21 mouse cellular contexts compared by ENCODE assay signal in genomic region chr9:68683938-68684337, GRCm38 (mm10). TPM values are rescaled to one million over a fixed set of nuclear protein-coding genes. Genes with fewer than 3 reads are reported as not detected.
A peak's percentile ranks its signal among the peaks of the same experiment; 100 is the strongest.
DNase-seq lines count a peak whose midpoint lies in the region; ATAC-seq and TF ChIP-seq lines count a peak whose summit lies in the region.
"Had no signal": no experiment of that assay in that cellular context is flagged by ENCODE, and none has a peak within 500 bp of the region (broad histone marks: within the 10 kb centered on the region; RNA-seq: fewer than 3 reads in every experiment).

No protein-coding gene starts in this region.

- H3K36me3 ChIP-seq in forebrain, embryonic 13.5 days (ENCODE audit: poor library complexity, severe bottlenecking) = no peaks in the 10 kb centered on the region
- H3K36me3 ChIP-seq in forebrain, embryonic 12.5 days (replicated peaks) = no peaks in the 10 kb centered on the region
- H3K36me3 ChIP-seq in hindbrain, embryonic 13.5 days = no peaks in the 10 kb centered on the region
- no peaks in the 10 kb centered on the region for H3K36me3 ChIP-seq in hindbrain, embryonic 10.5 days
- no peaks in the 10 kb centered on the region for H3K36me3 ChIP-seq in hindbrain, postnatal 0 days (ENCODE audit: insufficient read depth, low read length)
- H3K36me3 ChIP-seq in midbrain, postnatal 0 days (ENCODE audit: insufficient read depth, low read length) = no peaks in the 10 kb centered on the region
- H3K36me3 ChIP-seq: embryonic facial prominence, embryonic 13.5 days; heart, embryonic 12.5 days; stomach, embryonic 15.5 days had no signal

- peak; percentile 55; the same call in 1 of the 2 replicates for ATAC-seq in forebrain, embryonic 13.5 days
- ATAC-seq in forebrain, embryonic 12.5 days (ENCODE audit: low FRiP score) = no peak
- ATAC-seq in hindbrain, embryonic 13.5 days (ENCODE audit: low FRiP score) = no peak
- no peak for ATAC-seq in hindbrain, postnatal 0 days
- ATAC-seq in midbrain, postnatal 0 days (ENCODE audit: low FRiP score) = no peak
- ATAC-seq: CD4-positive, CD25-positive, alpha-beta regulatory T cell, adult 4 months; intestine, postnatal 0 days; liver, postnatal 0 days; lung, postnatal 0 days had no signal

- TF ChIP-seq CTCF in hindbrain, postnatal 0 days (IDR thresholded peaks at IDR 0.05; ENCODE audit: low read depth) = no peak
- no peak for TF ChIP-seq CTCF in midbrain, postnatal 0 days (IDR thresholded peaks at IDR 0.05)

- H3K4me2 ChIP-seq in forebrain, embryonic 13.5 days = no peak overlapping the region
- H3K4me2 ChIP-seq in forebrain, embryonic 12.5 days = no peak overlapping the region
- no peak overlapping the region for H3K4me2 ChIP-seq in hindbrain, embryonic 13.5 days
- H3K4me2 ChIP-seq in hindbrain, postnatal 0 days (ENCODE audit: low read depth, low read length) = no peak overlapping the region
- no peak overlapping the region for H3K4me2 ChIP-seq in midbrain, postnatal 0 days (ENCODE audit: low read depth, low read length, poor library complexity, severe bottlenecking)
- H3K4me2 ChIP-seq: embryonic facial prominence, embryonic 13.5 days; heart, embryonic 12.5 days; stomach, embryonic 15.5 days had no signal

- peaks cover 7% of the 10 kb centered on the region; the same call in 1 of the 2 replicates for H3K27me3 ChIP-seq in forebrain, embryonic 13.5 days
- 0 out of 2 replicates have a peak, but pooled peaks cover 23% of the 10 kb centered on the region for H3K27me3 ChIP-seq in forebrain, embryonic 12.5 days
- H3K27me3 ChIP-seq in hindbrain, embryonic 13.5 days = peaks cover 3% of the 10 kb centered on the region; the same call in 1 of the 2 replicates
- no peaks in the 10 kb centered on the region for H3K27me3 ChIP-seq in hindbrain, embryonic 10.5 days (ENCODE audit: insufficient read depth, poor library complexity, severe bottlenecking)
- no peaks in the 10 kb centered on the region for H3K27me3 ChIP-seq in hindbrain, postnatal 0 days (ENCODE audit: insufficient read depth, low read length)
- H3K27me3 ChIP-seq in midbrain, postnatal 0 days (ENCODE audit: insufficient read depth, low read length) = no peaks in the 10 kb centered on the region
- H3K27me3 ChIP-seq: stomach, embryonic 15.5 days had no signal

- 13% methylated on average over 3 of the region's 3 CpGs for WGBS in forebrain, embryonic 13.5 days
- 15% methylated on average over 3 of the region's 3 CpGs for WGBS in forebrain, embryonic 12.5 days
- 13% methylated on average over 3 of the region's 3 CpGs for WGBS in hindbrain, embryonic 13.5 days
- WGBS in hindbrain, embryonic 10.5 days = 22% methylated on average over 3 of the region's 3 CpGs
- WGBS in hindbrain, postnatal 0 days = 26% methylated on average over 3 of the region's 3 CpGs
- WGBS in midbrain, postnatal 0 days = 19% methylated on average over 3 of the region's 3 CpGs

- no peak overlapping the region for H3K4me3 ChIP-seq in forebrain, embryonic 13.5 days
- H3K4me3 ChIP-seq in forebrain, embryonic 12.5 days (replicated peaks) = no peak overlapping the region
- no peak overlapping the region for H3K4me3 ChIP-seq in hindbrain, embryonic 13.5 days
- H3K4me3 ChIP-seq in hindbrain, embryonic 10.5 days = no peak overlapping the region
- no peak overlapping the region for H3K4me3 ChIP-seq in hindbrain, postnatal 0 days (ENCODE audit: low read length)
- H3K4me3 ChIP-seq in midbrain, postnatal 0 days (ENCODE audit: low read depth, low read length) = no peak overlapping the region
- H3K4me3 ChIP-seq: embryonic facial prominence, embryonic 13.5 days; heart, embryonic 12.5 days; stomach, embryonic 15.5 days had no signal

- DNase-seq in hindbrain, embryonic 10.5 days (ENCODE audit: low spot score) = no peak
- DNase-seq in hindbrain, postnatal 0 days (ENCODE audit: low spot score) = peak; percentile 49
- peak; percentile 50 for DNase-seq in midbrain, postnatal 0 days (ENCODE audit: low spot score)
- no peak for DNase-seq in urinary bladder, adult 2 months (ENCODE audit: low spot score)
- DNase-seq: adrenal gland, postnatal 36 days; cerebellum, adult 11 months; heart, postnatal 10 days; kidney, postnatal 36 days; layer of hippocampus, postnatal 36 days; liver, postnatal 0 days; thymus, postnatal 36 days had no signal

- H3K27ac ChIP-seq in forebrain, embryonic 13.5 days = no peak overlapping the region
- no peak overlapping the region for H3K27ac ChIP-seq in forebrain, embryonic 12.5 days
- peak overlapping the region; percentile 26 for H3K27ac ChIP-seq in hindbrain, embryonic 13.5 days
- H3K27ac ChIP-seq in hindbrain, embryonic 10.5 days = no peak overlapping the region
- H3K27ac ChIP-seq in hindbrain, postnatal 0 days = no peak overlapping the region
- H3K27ac ChIP-seq in midbrain, postnatal 0 days (ENCODE audit: low read depth, low read length) = no peak overlapping the region
- H3K27ac ChIP-seq: embryonic facial prominence, embryonic 13.5 days; macrophage; stomach, embryonic 15.5 days had no signal

- no peaks in the 10 kb centered on the region for H3K9me3 ChIP-seq in forebrain, embryonic 13.5 days (replicated peaks)
- no peaks in the 10 kb centered on the region for H3K9me3 ChIP-seq in forebrain, embryonic 12.5 days
- H3K9me3 ChIP-seq in hindbrain, embryonic 13.5 days = no peaks in the 10 kb centered on the region
- no peaks in the 10 kb centered on the region for H3K9me3 ChIP-seq in hindbrain, embryonic 10.5 days
- no peaks in the 10 kb centered on the region for H3K9me3 ChIP-seq in hindbrain, postnatal 0 days (ENCODE audit: low read length)
- no peaks in the 10 kb centered on the region for H3K9me3 ChIP-seq in midbrain, postnatal 0 days (ENCODE audit: low read length)
- H3K9me3 ChIP-seq: embryonic facial prominence, embryonic 13.5 days; heart, embryonic 12.5 days; stomach, embryonic 15.5 days had no signal

- peaks cover 27% of the 10 kb centered on the region for H3K4me1 ChIP-seq in forebrain, embryonic 13.5 days
- H3K4me1 ChIP-seq in forebrain, embryonic 12.5 days = peaks cover 43% of the 10 kb centered on the region
- H3K4me1 ChIP-seq in hindbrain, embryonic 13.5 days (replicated peaks) = peaks cover 47% of the 10 kb centered on the region
- H3K4me1 ChIP-seq in hindbrain, embryonic 10.5 days (replicated peaks) = peaks cover 54% of the 10 kb centered on the region
- H3K4me1 ChIP-seq in hindbrain, postnatal 0 days (ENCODE audit: insufficient read depth, low read length) = peaks cover 7% of the 10 kb centered on the region; the same call in 1 of the 2 replicates
- peaks cover 14% of the 10 kb centered on the region for H3K4me1 ChIP-seq in midbrain, postnatal 0 days (ENCODE audit: insufficient read depth, low read length)
- H3K4me1 ChIP-seq: stomach, embryonic 15.5 days had no signal

- no peak overlapping the region for H3K9ac ChIP-seq in forebrain, embryonic 13.5 days
- no peak overlapping the region for H3K9ac ChIP-seq in forebrain, embryonic 12.5 days
- no peak overlapping the region for H3K9ac ChIP-seq in hindbrain, embryonic 13.5 days
- no peak overlapping the region for H3K9ac ChIP-seq in hindbrain, postnatal 0 days (replicated peaks; ENCODE audit: low read length)
- H3K9ac ChIP-seq in midbrain, postnatal 0 days (replicated peaks; ENCODE audit: low read length, poor library complexity, severe bottlenecking) = no peak overlapping the region
- H3K9ac ChIP-seq: embryonic facial prominence, embryonic 13.5 days; heart, embryonic 12.5 days; liver, postnatal 0 days; stomach, embryonic 15.5 days had no signal

RNA-seq across cellular contexts. Expression of gene Rora, which starts 30.4 kb away (rescaled TPM):
- 7.2 and 12.6 TPM in 2 replicates for polyA plus RNA-seq in forebrain, embryonic 13.5 days (2015; fragmentation: Nextera tagmentation; extraction: Ambion mirVana)
- polyA plus RNA-seq in forebrain, embryonic 12.5 days (2016; fragmentation: Nextera tagmentation; extraction: Ambion mirVana) = 6.2 and 7.3 TPM in 2 replicates
- polyA plus RNA-seq in hindbrain, embryonic 13.5 days (2015; fragmentation: Nextera tagmentation; extraction: Ambion mirVana) = 18.1 and 25.0 TPM in 2 replicates
- polyA plus RNA-seq in hindbrain, embryonic 10.5 days (2016; fragmentation: Nextera tagmentation; extraction: Ambion mirVana) = 4.2 and 4.8 TPM in 2 replicates
- total RNA-seq in hindbrain, postnatal 0 days (2014; rRNA removed) = 27.5 and 30.0 TPM in 2 replicates
- 57.2 and 59.4 TPM in 2 replicates for polyA plus RNA-seq in hindbrain, postnatal 0 days (2015; fragmentation: Nextera tagmentation; extraction: Ambion mirVana)
- 28.2 and 30.1 TPM in 2 replicates for total RNA-seq in midbrain, postnatal 0 days (2014; rRNA removed)
- 45.9 and 49.6 TPM in 2 replicates for polyA plus RNA-seq in midbrain, postnatal 0 days (2015; fragmentation: Nextera tagmentation; extraction: Ambion mirVana)
- polyA plus RNA-seq in urinary bladder, adult 2 months (2012; rRNA removed) = 12.2 and 17.6 TPM in 2 replicates

Comparison
In these comparisons a context has a peak if more than half of its experiments do, and no peak if none do; other contexts are left out.
1. DNase-seq: peak in hindbrain, postnatal 0 days (single experiment) and midbrain, postnatal 0 days (single experiment); none in hindbrain, embryonic 10.5 days (single experiment) and urinary bladder, adult 2 months (single experiment).